Mouse (Mus musculus): ENCODE measurements at regions not wholly inside any gene's neighbourhood (a gene's known extent, or its start where the extent isn't known, plus 50 kb on each side); places are given as distances from the start of the nearest gene placed in this dataset.
"Not testable (repeated sequence)": the region's sequence is repeated elsewhere in the genome, so short reads cannot be mapped to it uniquely, and the experiment has no call there.

DNA sequence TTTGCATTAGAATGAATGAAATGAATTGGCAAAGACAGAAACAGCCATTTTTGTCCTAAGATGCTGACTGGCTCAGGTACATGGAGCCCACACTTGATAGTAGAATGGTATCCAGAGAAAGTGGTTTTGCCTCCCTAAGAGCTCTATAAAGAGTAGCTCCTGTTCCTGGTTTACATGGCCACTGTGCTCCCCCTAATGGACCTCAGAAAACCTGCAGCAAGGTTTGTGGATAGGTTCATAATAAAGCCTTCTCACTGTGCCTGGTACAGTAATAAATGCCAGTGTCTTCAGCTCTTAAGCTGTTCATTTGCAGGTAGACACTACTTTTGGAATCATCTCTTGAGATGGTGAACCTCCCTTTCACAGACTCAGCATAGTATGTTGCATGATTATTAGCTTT lies 890.8 kb downstream of the Adam6a start:
- H3K27me3 ChIP-seq (ENCODE audit: control insufficient read depth, insufficient read depth, low read depth, low read length): no peaks in the 10 kb centered on the region
- peaks cover 3% of the 10 kb centered on the region; the same call in 1 of the 2 replicates for H3K9me3 ChIP-seq (ENCODE audit: control insufficient read depth, low read length)
- H3K4me1 ChIP-seq (replicated peaks; ENCODE audit: control insufficient read depth, insufficient read depth, low read length): no peaks in the 10 kb centered on the region
- H3K9ac ChIP-seq (ENCODE audit: low read length): no peak overlapping the region
- no peak overlapping the region for H3K4me2 ChIP-seq (ENCODE audit: low read depth, low read length)
- H3K27ac ChIP-seq (ENCODE audit: low read length): no peak overlapping the region
- no peak for ATAC-seq (ENCODE audit: low read depth)
- H3K4me3 ChIP-seq (ENCODE audit: low read length): no peak overlapping the region
- H3K36me3 ChIP-seq (ENCODE audit: control insufficient read depth, insufficient read depth, low read length): no peaks in the 10 kb centered on the region

DNA sequence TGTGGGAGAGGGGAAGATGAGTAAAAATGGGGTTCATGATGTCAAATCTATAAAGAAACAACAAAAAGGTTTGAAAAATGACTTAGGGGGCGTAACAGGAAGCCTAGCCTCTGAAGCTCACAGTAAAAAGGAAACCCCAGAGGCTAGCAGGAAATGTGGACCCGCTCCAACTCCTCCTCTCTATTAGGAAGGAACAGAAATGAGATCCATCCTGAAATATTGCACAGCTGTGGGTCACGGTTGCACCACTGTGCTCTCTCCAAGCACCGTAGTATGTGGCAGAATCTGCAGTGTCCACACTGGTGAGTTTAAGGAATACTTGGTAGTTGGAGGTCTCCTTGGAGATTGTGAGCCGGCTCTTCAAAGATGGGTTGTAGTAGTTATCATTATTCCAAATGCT lies 918.3 kb downstream of the Adam6a start:
- no peak overlapping the region for H3K4me3 ChIP-seq (ENCODE audit: low read length)
- WGBS: 69% methylated on average over 5 of the region's 5 CpGs
- no peak for ATAC-seq (ENCODE audit: low read depth)
- no peaks in the 10 kb centered on the region for H3K27me3 ChIP-seq (ENCODE audit: control insufficient read depth, insufficient read depth, low read depth, low read length)
- no peak overlapping the region for H3K4me2 ChIP-seq (ENCODE audit: low read depth, low read length)
- H3K9me3 ChIP-seq (ENCODE audit: control insufficient read depth, low read length): no peaks in the 10 kb centered on the region; the same call in 1 of the 2 replicates
- H3K27ac ChIP-seq (ENCODE audit: low read length): no peak overlapping the region
- H3K4me1 ChIP-seq (replicated peaks; ENCODE audit: control insufficient read depth, insufficient read depth, low read length): no peaks in the 10 kb centered on the region
- no peak overlapping the region for H3K9ac ChIP-seq (ENCODE audit: low read length)
- H3K36me3 ChIP-seq (ENCODE audit: control insufficient read depth, insufficient read depth, low read length): no peaks in the 10 kb centered on the region

DNA sequence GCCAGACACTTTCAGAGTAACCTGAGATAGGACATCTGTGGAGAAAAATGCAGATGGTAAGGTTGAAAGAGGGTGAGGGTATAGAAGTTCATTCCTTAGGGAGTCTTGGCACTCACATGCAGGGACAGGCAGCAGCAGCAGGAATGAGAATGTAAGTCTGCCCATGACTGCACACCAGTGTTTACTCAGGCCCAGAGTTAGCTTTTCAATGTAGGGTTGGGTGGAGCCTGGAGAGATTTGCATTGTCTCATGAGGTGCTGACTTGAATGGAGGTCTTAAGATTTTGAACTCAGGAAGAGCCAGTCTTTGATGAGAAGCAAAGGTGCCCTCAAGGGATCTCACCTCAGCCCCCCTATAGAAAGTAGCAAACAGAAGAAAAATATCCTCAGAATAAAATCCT lies 918.9 kb downstream of the Adam6a start:
- H3K27ac ChIP-seq (ENCODE audit: low read length): no peak overlapping the region
- no peak overlapping the region for H3K4me2 ChIP-seq (ENCODE audit: low read depth, low read length)
- H3K27me3 ChIP-seq (ENCODE audit: control insufficient read depth, insufficient read depth, low read depth, low read length): no peaks in the 10 kb centered on the region
- no peaks in the 10 kb centered on the region; the same call in 1 of the 2 replicates for H3K9me3 ChIP-seq (ENCODE audit: control insufficient read depth, low read length)
- H3K4me3 ChIP-seq (ENCODE audit: low read length): no peak overlapping the region
- no peaks in the 10 kb centered on the region for H3K4me1 ChIP-seq (replicated peaks; ENCODE audit: control insufficient read depth, insufficient read depth, low read length)
- H3K36me3 ChIP-seq (ENCODE audit: control insufficient read depth, insufficient read depth, low read length): no peaks in the 10 kb centered on the region
- no peak overlapping the region for H3K9ac ChIP-seq (ENCODE audit: low read length)
- no peak for ATAC-seq (ENCODE audit: low read depth)

DNA sequence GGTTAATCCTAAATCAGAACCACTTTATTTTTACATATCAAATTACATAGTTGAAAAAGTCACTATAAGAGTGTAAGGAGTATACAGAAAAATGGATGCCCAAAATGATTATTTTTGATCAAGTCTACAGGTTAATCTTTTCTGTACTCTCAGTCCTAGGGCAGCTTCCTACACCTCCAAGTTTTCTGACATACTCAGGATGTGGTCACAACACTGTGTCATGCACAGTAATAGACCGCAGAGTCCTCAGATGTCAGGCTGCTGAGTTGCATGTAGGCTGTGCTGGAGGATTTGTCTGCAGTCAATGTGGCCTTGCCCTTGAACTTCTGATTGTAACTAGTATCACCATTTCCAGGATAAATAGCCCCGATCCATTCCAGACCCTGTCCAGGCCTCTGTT lies 925.1 kb downstream of the Adam6a start:
- WGBS: 83% methylated on average over 2 of the region's 2 CpGs
- Histone ChIP-seq H3K36me3 (ENCODE audit: control insufficient read depth, insufficient read depth, low read length) (no peaks in the 10 kb centered on the region), H3K9me3 (ENCODE audit: control insufficient read depth, low read length) (no peaks in the 10 kb centered on the region), H3K4me1 (replicated peaks; ENCODE audit: control insufficient read depth, insufficient read depth, low read length) (no peaks in the 10 kb centered on the region), H3K27me3 (ENCODE audit: control insufficient read depth, insufficient read depth, low read depth, low read length) (no peaks in the 10 kb centered on the region), H3K9ac (ENCODE audit: low read length) (no peak overlapping the region), H3K4me3 (ENCODE audit: low read length) (no peak overlapping the region), H3K27ac (ENCODE audit: low read length) (no peak overlapping the region), H3K4me2 (ENCODE audit: low read depth, low read length) (no peak overlapping the region)
- ATAC-seq (ENCODE audit: low read depth): no peak

DNA sequence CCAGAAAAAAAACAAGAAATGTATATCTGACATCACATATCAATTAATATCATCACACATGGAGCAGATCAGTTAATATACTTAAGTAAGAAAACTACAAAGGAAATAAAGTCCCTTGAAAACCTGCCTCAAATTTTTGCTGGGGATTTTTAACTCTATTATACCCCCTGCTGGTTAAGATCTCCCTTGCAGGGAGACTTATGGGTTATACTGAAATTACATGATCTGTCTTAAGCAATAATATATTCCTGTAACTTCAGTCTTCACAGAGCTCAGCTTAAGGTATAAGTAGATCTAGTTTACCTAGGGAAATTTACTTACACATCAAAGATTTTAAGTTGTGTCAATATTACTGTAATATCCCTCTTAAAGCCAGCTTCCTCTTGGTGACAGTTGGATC lies 929.0 kb downstream of the Adam6a start:
- H3K9me3 ChIP-seq (ENCODE audit: control insufficient read depth, low read length); H3K4me2 ChIP-seq (ENCODE audit: low read depth, low read length); H3K9ac ChIP-seq (ENCODE audit: low read length); H3K27ac ChIP-seq (ENCODE audit: low read length); H3K4me3 ChIP-seq (ENCODE audit: low read length); H3K36me3 ChIP-seq (ENCODE audit: control insufficient read depth, insufficient read depth, low read length); H3K27me3 ChIP-seq (ENCODE audit: control insufficient read depth, insufficient read depth, low read depth, low read length); H3K4me1 ChIP-seq (replicated peaks; ENCODE audit: control insufficient read depth, insufficient read depth, low read length); ATAC-seq (ENCODE audit: low read depth): not testable (repeated sequence)

DNA sequence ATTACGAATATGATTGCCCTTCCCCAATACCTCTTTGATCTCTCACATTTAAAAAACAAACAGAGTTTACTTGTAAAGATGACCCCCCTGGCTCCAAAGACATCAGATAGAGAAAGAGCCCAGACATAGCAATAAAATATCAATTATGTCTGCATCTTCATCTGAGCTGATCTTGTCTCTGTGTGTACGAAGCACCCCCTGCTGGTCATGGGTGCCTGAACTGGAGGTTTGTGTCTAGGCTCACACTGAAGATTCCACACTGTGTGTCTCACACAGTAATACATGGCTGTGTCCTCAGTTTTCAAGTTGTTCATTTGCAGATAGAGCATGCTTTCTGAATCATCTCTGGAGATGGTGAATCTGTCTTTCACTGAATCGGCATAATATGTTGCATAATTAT lies 935.0 kb downstream of the Adam6a start:
- Histone ChIP-seq H3K4me1 (replicated peaks; ENCODE audit: control insufficient read depth, insufficient read depth, low read length) (no peaks in the 10 kb centered on the region), H3K9me3 (ENCODE audit: control insufficient read depth, low read length) (0 out of 2 replicates have a peak, but pooled peaks cover 2% of the 10 kb centered on the region), H3K27me3 (ENCODE audit: control insufficient read depth, insufficient read depth, low read depth, low read length) (no peaks in the 10 kb centered on the region), H3K9ac (ENCODE audit: low read length) (no peak overlapping the region), H3K36me3 (ENCODE audit: control insufficient read depth, insufficient read depth, low read length) (no peaks in the 10 kb centered on the region), H3K27ac (ENCODE audit: low read length) (no peak overlapping the region), H3K4me2 (ENCODE audit: low read depth, low read length) (no peak overlapping the region), H3K4me3 (ENCODE audit: low read length) (no peak overlapping the region)
- no peak for ATAC-seq (ENCODE audit: low read depth)
- WGBS: 80% methylated on average over 3 of the region's 3 CpGs

DNA sequence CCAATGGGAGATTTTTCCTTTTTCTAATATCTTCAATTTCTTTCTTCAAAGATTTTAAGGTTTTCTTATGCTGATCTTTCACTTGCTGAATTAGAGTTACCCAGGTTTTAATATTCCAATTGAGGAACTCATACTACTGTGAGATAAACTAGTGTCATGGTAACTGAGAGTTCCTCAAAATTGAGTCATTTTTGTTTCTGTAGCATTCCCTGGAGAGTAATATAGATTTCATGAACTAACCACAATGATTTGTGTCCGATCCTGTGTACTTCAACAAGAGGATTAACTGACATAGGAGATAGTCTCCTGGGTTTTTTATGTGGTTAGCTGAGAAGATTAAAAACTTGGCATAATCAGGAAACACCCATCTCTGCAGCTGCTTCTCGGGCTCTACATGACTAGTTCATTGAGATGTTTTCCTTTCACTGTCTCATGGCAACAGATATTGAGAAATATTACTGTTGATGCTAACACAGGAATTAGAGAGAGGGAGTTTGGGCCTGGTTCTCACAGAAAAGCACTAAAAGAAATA lies 949.9 kb downstream of the Adam6a start:
- H3K4me2 ChIP-seq (ENCODE audit: low read depth, low read length); ATAC-seq (ENCODE audit: low read depth); H3K36me3 ChIP-seq (ENCODE audit: control insufficient read depth, insufficient read depth, low read length); H3K4me1 ChIP-seq (replicated peaks; ENCODE audit: control insufficient read depth, insufficient read depth, low read length); H3K9me3 ChIP-seq (ENCODE audit: control insufficient read depth, low read length); H3K27ac ChIP-seq (ENCODE audit: low read length); H3K4me3 ChIP-seq (ENCODE audit: low read length); H3K9ac ChIP-seq (ENCODE audit: low read length); H3K27me3 ChIP-seq (ENCODE audit: control insufficient read depth, insufficient read depth, low read depth, low read length): not testable (repeated sequence)
- 51% methylated on average over 2 of the region's 2 CpGs for WGBS

DNA sequence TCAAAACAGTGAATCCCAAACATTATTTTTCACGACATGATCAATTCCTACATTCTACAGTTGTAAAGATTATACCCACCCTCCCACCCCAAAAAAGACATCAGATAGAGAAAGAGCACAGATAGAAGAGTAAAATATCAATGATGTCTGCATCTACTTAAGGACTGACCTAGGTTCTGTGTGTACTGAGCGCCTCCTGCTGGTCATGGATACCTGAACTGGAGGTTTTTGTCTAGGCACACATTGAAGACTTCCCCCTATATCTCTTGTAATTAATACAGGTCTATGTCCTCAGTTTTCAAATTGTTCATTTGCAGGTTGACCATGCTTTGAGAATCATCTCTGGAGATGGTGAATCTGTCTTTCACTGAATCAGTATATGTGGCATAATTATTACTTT lies 952.0 kb downstream of the Adam6a start:
- no peak overlapping the region for H3K9ac ChIP-seq (ENCODE audit: low read length)
- no peaks in the 10 kb centered on the region for H3K4me1 ChIP-seq (replicated peaks; ENCODE audit: control insufficient read depth, insufficient read depth, low read length)
- no peak overlapping the region for H3K27ac ChIP-seq (ENCODE audit: low read length)
- no peaks in the 10 kb centered on the region for H3K36me3 ChIP-seq (ENCODE audit: control insufficient read depth, insufficient read depth, low read length)
- H3K4me2 ChIP-seq (ENCODE audit: low read depth, low read length): no peak overlapping the region
- no peaks in the 10 kb centered on the region for H3K9me3 ChIP-seq (ENCODE audit: control insufficient read depth, low read length)
- no peaks in the 10 kb centered on the region for H3K27me3 ChIP-seq (ENCODE audit: control insufficient read depth, insufficient read depth, low read depth, low read length)
- no peak overlapping the region for H3K4me3 ChIP-seq (ENCODE audit: low read length)
- WGBS: 29% methylated on average over 2 of the region's 2 CpGs
- no peak for ATAC-seq (ENCODE audit: low read depth)

DNA sequence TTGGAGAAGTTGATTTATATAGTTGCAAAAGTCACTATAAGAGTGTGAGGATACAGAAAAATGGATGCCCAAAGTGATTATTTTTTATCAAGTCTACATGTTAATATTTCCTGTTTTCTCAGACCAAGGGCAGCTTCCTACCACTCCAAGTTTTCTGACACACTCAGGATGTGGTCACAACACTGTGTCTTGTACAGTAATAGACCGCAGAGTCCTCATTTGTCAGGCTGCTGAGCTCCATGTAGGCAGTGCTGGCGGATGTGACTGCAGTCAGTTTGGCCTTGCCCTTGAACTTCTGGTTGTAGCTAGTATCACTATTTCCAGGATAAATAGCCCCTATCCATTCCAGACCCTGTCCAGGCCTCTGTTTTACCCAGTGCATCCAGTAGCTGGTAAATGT lies 969.4 kb downstream of the Adam6a start:
- ATAC-seq (ENCODE audit: low read depth): no peak
- Histone ChIP-seq H3K9ac (ENCODE audit: low read length) (no peak overlapping the region), H3K36me3 (ENCODE audit: control insufficient read depth, insufficient read depth, low read length) (no peaks in the 10 kb centered on the region), H3K4me1 (replicated peaks; ENCODE audit: control insufficient read depth, insufficient read depth, low read length) (no peaks in the 10 kb centered on the region), H3K4me3 (ENCODE audit: low read length) (no peak overlapping the region), H3K27ac (ENCODE audit: low read length) (no peak overlapping the region), H3K27me3 (ENCODE audit: control insufficient read depth, insufficient read depth, low read depth, low read length) (no peaks in the 10 kb centered on the region), H3K4me2 (ENCODE audit: low read depth, low read length) (no peak overlapping the region), H3K9me3 (ENCODE audit: control insufficient read depth, low read length) (0 out of 2 replicates have a peak, but pooled peaks cover 4% of the 10 kb centered on the region)
- 71% methylated on average over 2 of the region's 2 CpGs for WGBS

DNA sequence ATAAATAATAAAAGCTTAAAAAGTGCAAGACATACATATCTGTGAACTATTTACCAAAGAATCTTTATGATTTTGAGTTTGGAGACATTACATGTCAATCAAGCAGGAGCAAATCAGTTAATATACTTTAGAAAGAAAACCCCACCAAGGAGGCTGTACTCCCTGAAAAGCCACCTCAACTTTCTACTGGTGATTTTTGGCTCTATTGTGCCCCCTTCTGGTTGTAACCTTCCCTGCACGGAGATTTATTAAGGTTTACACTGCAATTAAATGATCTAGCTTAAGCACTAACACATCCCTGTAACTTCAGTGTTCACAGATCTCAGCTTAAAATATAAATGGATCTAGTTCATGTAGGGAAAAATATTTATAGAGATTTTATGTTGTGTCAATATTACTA lies 998.4 kb downstream of the Adam6a start:
- not testable (repeated sequence) for ATAC-seq (ENCODE audit: low read depth); H3K27ac ChIP-seq (ENCODE audit: low read length); H3K36me3 ChIP-seq (ENCODE audit: control insufficient read depth, insufficient read depth, low read length); H3K4me3 ChIP-seq (ENCODE audit: low read length); H3K27me3 ChIP-seq (ENCODE audit: control insufficient read depth, insufficient read depth, low read depth, low read length); H3K9me3 ChIP-seq (ENCODE audit: control insufficient read depth, low read length); H3K9ac ChIP-seq (ENCODE audit: low read length); H3K4me1 ChIP-seq (replicated peaks; ENCODE audit: control insufficient read depth, insufficient read depth, low read length); H3K4me2 ChIP-seq (ENCODE audit: low read depth, low read length)
- WGBS: 37% methylated on average over 1 of the region's 1 CpGs
